Mouse (Mus musculus) midbrain, postnatal 0 days (tissue): ENCODE data around the gene Olfr801. TPM values are rescaled to one million over a fixed set of nuclear protein-coding genes. Genes with fewer than 3 reads are reported as not detected.

ENCODE experiments used
- ATAC-seq: fragments of 200-750 bp; cut with Nextera tagmentation; 2 replicates; pipeline ENCODE4 v1.8.0; 2017; ENCODE audit warnings: moderate number of reproducible peaks, mild to moderate bottlenecking, moderate TSS enrichment, moderate library complexity; ENCODE audit not compliant: low FRiP score
- DNase-seq: peaks from one replicate; pipeline ENCODE4 v3.0.0-alpha.2; 2015; ENCODE audit warnings: low spot score
- H3K27ac ChIP-seq: fragments of 300-500 bp; sonication (generic); 2 replicates; pipeline ENCODE4 v1.5.1; 2014; ENCODE audit warnings: low read depth, mild to moderate bottlenecking, low read length, mixed read lengths
- H3K27me3 ChIP-seq: fragments of 300-500 bp; sonication (generic); 2 replicates; pipeline ENCODE4 v1.6.1; 2014; ENCODE audit warnings: low read length, control low read depth, mixed read lengths; ENCODE audit not compliant: insufficient read depth
- H3K36me3 ChIP-seq: fragments of 300-500 bp; sonication (generic); 2 replicates; pipeline ENCODE4 v1.6.1; 2014; ENCODE audit warnings: low read length, control low read depth, mixed read lengths; ENCODE audit not compliant: insufficient read depth
- H3K4me1 ChIP-seq: fragments of 300-500 bp; sonication (generic); 2 replicates; pipeline ENCODE4 v1.6.1; 2014; ENCODE audit warnings: mild to moderate bottlenecking, control low read depth, antibody characterized with exemption, low read length, mixed read lengths; ENCODE audit not compliant: insufficient read depth
- H3K4me2 ChIP-seq: fragments of 300-500 bp; sonication (generic); 2 replicates; pipeline ENCODE4 v1.6.1; 2014; ENCODE audit warnings: low read depth, mild to moderate bottlenecking, low read length, mixed read lengths; ENCODE audit not compliant: poor library complexity, severe bottlenecking
- H3K4me3 ChIP-seq: fragments of 300-500 bp; sonication (generic); 2 replicates; pipeline ENCODE4 v1.5.1; 2014; ENCODE audit warnings: low read depth, mild to moderate bottlenecking, low read length, moderate library complexity
- H3K9ac ChIP-seq: fragments of 300-500 bp; sonication (generic); replicated peaks from 2 replicates; pipeline ENCODE4 v1.6.1; 2014; ENCODE audit warnings: mild to moderate bottlenecking, low read length, moderate library complexity, mixed read lengths; ENCODE audit not compliant: poor library complexity, severe bottlenecking
- H3K9me3 ChIP-seq: fragments of 300-500 bp; sonication (generic); 2 replicates; pipeline ENCODE4 v1.6.1; 2016; ENCODE audit warnings: low read length, control low read depth
- CTCF ChIP-seq: IDR thresholded peaks from 2 replicates; pipeline ENCODE4 v1.5.1; 2016; ENCODE audit warnings: antibody characterized with exemption, mild to moderate bottlenecking
- WGBS: fragments of 180-500 bp; shearing (Covaris S2); extraction: QIAGEN DNeasy Blood & Tissue Kit; methylation state at CpG from one replicate; pipeline ENCODE4 v1.1.7; 2014; 5-methylcytosine and 5-hydroxymethylcytosine counted together
- polyA plus RNA-seq: library from polyadenylated mRNA; unstranded; fragments of >200 nt; fragmentation: Nextera tagmentation; extraction: Ambion mirVana; gene quantifications from 2 replicates; pipeline ENCODE4 v1.2.1, GENCODE M21; 2015
- total RNA-seq: library from RNA; depleted of rRNA; stranded (reverse); fragments of >200 nt; gene quantifications from 2 replicates; pipeline ENCODE4 v1.2.3, GENCODE M21; 2014; rRNA removed

The Olfr801 gene
- total and polyA plus RNA-seq, 2 experiments from 2014 or later = not detected

GRCm38 (mm10) chr10:129637184-129637583, 36.5 kb downstream of the Olfr801 start, which contains the start of gene Olfr799:
Gene Olfr799 (plus strand): TSS chr10:129637484.
- H3K9me3 ChIP-seq = no peaks in the 10 kb centered on the region
- H3K9ac ChIP-seq = no peak within 1 kb of the TSS
- no peak within 1 kb of the TSS for H3K4me3 ChIP-seq
- H3K4me2 ChIP-seq = no peak within 1 kb of the TSS
- no peak within 1 kb of the TSS for H3K27ac ChIP-seq
- no peaks in the 10 kb centered on the region for H3K4me1 ChIP-seq
- no peak for TF ChIP-seq CTCF
- no peak for DNase-seq
- no peaks in the 10 kb centered on the region for H3K36me3 ChIP-seq
- H3K27me3 ChIP-seq = no peaks in the 10 kb centered on the region
- 27% methylated on average over 1 of the region's 1 CpGs for WGBS
- ATAC-seq = no peak

- DNase-seq (no peak), ATAC-seq (no peak)
- Histone ChIP-seq H3K36me3 (no peaks in the 10 kb centered on the region), H3K27me3 (no peaks in the 10 kb centered on the region), H3K4me3 (no peak within 1 kb of the TSS), H3K4me1 (no peaks in the 10 kb centered on the region), H3K9ac (no peak within 1 kb of the TSS), H3K9me3 (no peaks in the 10 kb centered on the region), H3K27ac (no peak within 1 kb of the TSS), H3K4me2 (no peak within 1 kb of the TSS)
- 88% methylated on average over 1 of the region's 1 CpGs for WGBS
- TF ChIP-seq CTCF = no peak
Observed at GRCm38 (mm10) chr10:129627834-129628233, 45.8 kb downstream of the Olfr801 start, which contains the start of gene Olfr798. Gene Olfr798 (minus strand): TSS chr10:129627934.

- H3K4me1 ChIP-seq = no peaks in the 10 kb centered on the region
- H3K9ac ChIP-seq = no peak overlapping the region
- H3K27me3 ChIP-seq = no peaks in the 10 kb centered on the region
- H3K36me3 ChIP-seq = no peaks in the 10 kb centered on the region
- no peak overlapping the region for H3K27ac ChIP-seq
- H3K4me3 ChIP-seq = no peak overlapping the region
- peak; percentile 62 for DNase-seq
- ATAC-seq = no peak
- H3K9me3 ChIP-seq = no peaks in the 10 kb centered on the region
- no peak for TF ChIP-seq CTCF
- no peak overlapping the region for H3K4me2 ChIP-seq
Observed at GRCm38 (mm10) chr10:129623251-129623650, 50.4 kb downstream of the Olfr801 start.

GRCm38 (mm10) chr10:129621724-129622123, 51.9 kb downstream of the Olfr801 start:
- Histone ChIP-seq H3K9me3 (no peaks in the 10 kb centered on the region), H3K4me3 (no peak overlapping the region), H3K27me3 (no peaks in the 10 kb centered on the region), H3K9ac (no peak overlapping the region), H3K27ac (no peak overlapping the region), H3K36me3 (no peaks in the 10 kb centered on the region), H3K4me2 (no peak overlapping the region), H3K4me1 (no peaks in the 10 kb centered on the region)
- no peak for ATAC-seq
- 25% methylated on average over 1 of the region's 1 CpGs for WGBS
- DNase-seq = peak; percentile 19
- TF ChIP-seq CTCF = no peak

Other genes with a start within 250 kb of the Olfr801 start
- gene Olfr786, start 246.6 kb downstream of the Olfr801 start, total RNA-seq = not detected in 2 replicates
- not detected in 2 replicates for gene Olfr786, start 246.6 kb downstream of the Olfr801 start, polyA plus RNA-seq
- not detected in 2 replicates for gene Olfr787, start 212.0 kb downstream of the Olfr801 start, total RNA-seq
- gene Olfr787, start 212.0 kb downstream of the Olfr801 start, polyA plus RNA-seq = not detected in 2 replicates
- gene Olfr788, start 202.9 kb downstream of the Olfr801 start, total RNA-seq = not detected in 2 replicates
- gene Olfr788, start 202.9 kb downstream of the Olfr801 start, polyA plus RNA-seq = not detected in 2 replicates
- not detected in 2 replicates for gene Olfr789, start 189.1 kb downstream of the Olfr801 start, total RNA-seq
- not detected in 2 replicates for gene Olfr789, start 189.1 kb downstream of the Olfr801 start, polyA plus RNA-seq
- gene Olfr790, start 175.4 kb downstream of the Olfr801 start, total RNA-seq = not detected in 2 replicates
- gene Olfr790, start 175.4 kb downstream of the Olfr801 start, polyA plus RNA-seq = not detected in 2 replicates
- not detected in 2 replicates for gene Olfr791, start 152.1 kb downstream of the Olfr801 start, total RNA-seq
- not detected in 2 replicates for gene Olfr791, start 152.1 kb downstream of the Olfr801 start, polyA plus RNA-seq
- not detected in 2 replicates for gene Olfr792, start 134.7 kb downstream of the Olfr801 start, total RNA-seq
- gene Olfr792, start 134.7 kb downstream of the Olfr801 start, polyA plus RNA-seq = not detected in 2 replicates
- not detected in 2 replicates for gene Olfr794, start 106.2 kb downstream of the Olfr801 start, total RNA-seq
- not detected in 2 replicates for gene Olfr794, start 106.2 kb downstream of the Olfr801 start, polyA plus RNA-seq
- not detected in 2 replicates for gene Olfr796, start 61.3 kb downstream of the Olfr801 start, total RNA-seq
- not detected in 2 replicates for gene Olfr796, start 61.3 kb downstream of the Olfr801 start, polyA plus RNA-seq
- not detected in 2 replicates for gene Olfr798, start 45.9 kb downstream of the Olfr801 start, total RNA-seq
- not detected in 2 replicates for gene Olfr798, start 45.9 kb downstream of the Olfr801 start, polyA plus RNA-seq
- not detected in 2 replicates for gene Olfr799, start 36.4 kb downstream of the Olfr801 start, total RNA-seq
- gene Olfr799, start 36.4 kb downstream of the Olfr801 start, polyA plus RNA-seq = not detected in 2 replicates
- not detected in 2 replicates for gene Olfr800, start 16.2 kb downstream of the Olfr801 start, total RNA-seq
- gene Olfr800, start 16.2 kb downstream of the Olfr801 start, polyA plus RNA-seq = not detected in 2 replicates
- not detected in 2 replicates for gene Olfr802, start 14.3 kb upstream of the Olfr801 start, total RNA-seq
- 0.04 and 0.11 TPM in 2 replicates for gene Olfr802, start 14.3 kb upstream of the Olfr801 start, polyA plus RNA-seq
- not detected in 2 replicates for gene Olfr803, start 20.4 kb upstream of the Olfr801 start, total RNA-seq
- not detected in 2 replicates for gene Olfr803, start 20.4 kb upstream of the Olfr801 start, polyA plus RNA-seq
- not detected in 2 replicates for gene Olfr804, start 29.3 kb upstream of the Olfr801 start, total RNA-seq
- not detected in 2 replicates for gene Olfr804, start 29.3 kb upstream of the Olfr801 start, polyA plus RNA-seq
- not detected in 2 replicates for gene Olfr805, start 55.5 kb upstream of the Olfr801 start, total RNA-seq
- gene Olfr805, start 55.5 kb upstream of the Olfr801 start, polyA plus RNA-seq = not detected in 2 replicates
- gene Olfr806, start 68.1 kb upstream of the Olfr801 start, total RNA-seq = not detected in 2 replicates
- not detected in 2 replicates for gene Olfr806, start 68.1 kb upstream of the Olfr801 start, polyA plus RNA-seq
- gene Olfr807, start 83.9 kb upstream of the Olfr801 start, total RNA-seq = not detected in 2 replicates
- not detected in 2 replicates for gene Olfr807, start 83.9 kb upstream of the Olfr801 start, polyA plus RNA-seq
- not detected in 2 replicates for gene Olfr808, start 91.6 kb upstream of the Olfr801 start, total RNA-seq
- not detected in 2 replicates for gene Olfr808, start 91.6 kb upstream of the Olfr801 start, polyA plus RNA-seq
- gene Olfr809, start 100.8 kb upstream of the Olfr801 start, total RNA-seq = not detected in 2 replicates
- gene Olfr809, start 100.8 kb upstream of the Olfr801 start, polyA plus RNA-seq = not detected in 2 replicates
- gene Olfr810, start 121.1 kb upstream of the Olfr801 start, total RNA-seq = not detected in 2 replicates
- not detected in 2 replicates for gene Olfr810, start 121.1 kb upstream of the Olfr801 start, polyA plus RNA-seq
- not detected in 2 replicates for gene Olfr811, start 130.5 kb upstream of the Olfr801 start, total RNA-seq
- not detected in 2 replicates for gene Olfr811, start 130.5 kb upstream of the Olfr801 start, polyA plus RNA-seq
- not detected in 2 replicates for gene Olfr812, start 172.2 kb upstream of the Olfr801 start, total RNA-seq
- not detected in 2 replicates for gene Olfr812, start 172.2 kb upstream of the Olfr801 start, polyA plus RNA-seq
- not detected in 2 replicates for gene Olfr813, start 181.5 kb upstream of the Olfr801 start, total RNA-seq
- gene Olfr813, start 181.5 kb upstream of the Olfr801 start, polyA plus RNA-seq = not detected in 2 replicates
- gene Olfr814, start 206.0 kb upstream of the Olfr801 start, total RNA-seq = not detected in 2 replicates
- not detected in 2 replicates for gene Olfr814, start 206.0 kb upstream of the Olfr801 start, polyA plus RNA-seq
- not detected in 2 replicates for gene Olfr815, start 232.0 kb upstream of the Olfr801 start, total RNA-seq
- gene Olfr815, start 232.0 kb upstream of the Olfr801 start, polyA plus RNA-seq = not detected in 2 replicates
- not detected in 2 replicates for gene Olfr816, start 241.7 kb upstream of the Olfr801 start, total RNA-seq
- gene Olfr816, start 241.7 kb upstream of the Olfr801 start, polyA plus RNA-seq = not detected in 2 replicates